Mouse (Mus musculus) neural tube, embryonic 15.5 days (tissue): ENCODE measurements around the gene Nceh1. TPM values are rescaled to one million over a fixed set of nuclear protein-coding genes. Genes with fewer than 3 reads are reported as not detected.

ENCODE experiments used
- ATAC-seq: fragments of 200-750 bp; cut with Nextera tagmentation; 2 replicates; pipeline ENCODE4 v1.8.0; 2017; ENCODE audit warnings: mild to moderate bottlenecking, moderate TSS enrichment, moderate library complexity; ENCODE audit not compliant: low FRiP score
- H3K27ac ChIP-seq: fragments of 300-500 bp; sonication (generic); replicated peaks from 2 replicates; pipeline ENCODE4 v1.5.1; 2015; ENCODE audit warnings: mild to moderate bottlenecking, inconsistent platforms
- H3K27me3 ChIP-seq: fragments of 300-500 bp; sonication (generic); replicated peaks from 2 replicates; pipeline ENCODE4 v1.6.1; 2015; ENCODE audit warnings: inconsistent platforms
- H3K36me3 ChIP-seq: fragments of 300-500 bp; sonication (generic); 2 replicates; pipeline ENCODE4 v1.6.1; 2015; ENCODE audit warnings: inconsistent platforms
- H3K4me1 ChIP-seq: fragments of 300-500 bp; sonication (generic); 2 replicates; pipeline ENCODE4 v1.6.1; 2015; ENCODE audit warnings: inconsistent platforms
- H3K4me2 ChIP-seq: fragments of 300-500 bp; sonication (generic); 2 replicates; pipeline ENCODE4 v1.6.1; 2015; ENCODE audit warnings: inconsistent platforms, mild to moderate bottlenecking, moderate library complexity
- H3K4me3 ChIP-seq: fragments of 300-500 bp; sonication (generic); replicated peaks from 2 replicates; pipeline ENCODE4 v1.5.1; 2015; ENCODE audit warnings: mild to moderate bottlenecking, inconsistent platforms
- H3K9ac ChIP-seq: fragments of 300-500 bp; sonication (generic); replicated peaks from 2 replicates; pipeline ENCODE4 v1.6.1; 2015; ENCODE audit warnings: mild to moderate bottlenecking, inconsistent platforms
- H3K9me3 ChIP-seq: fragments of 300-500 bp; sonication (generic); replicated peaks from 2 replicates; pipeline ENCODE4 v1.6.1; 2016; ENCODE audit warnings: inconsistent platforms
- WGBS: fragments of 180-500 bp; shearing (Covaris S2); methylation state at CpG from one replicate; pipeline ENCODE4 v1.1.7; 2015; ENCODE audit warnings: mixed read lengths; 5-methylcytosine and 5-hydroxymethylcytosine counted together
- polyA plus RNA-seq: library from polyadenylated mRNA; unstranded; fragments of >200 nt; fragmentation: Nextera tagmentation; extraction: Ambion mirVana; gene quantifications from 2 replicates; pipeline ENCODE4 v1.2.1, GENCODE M21; 2015

Nceh1 gene
- polyA plus RNA-seq, 1 experiment from 2014 or later: 16.3 TPM

DNA sequence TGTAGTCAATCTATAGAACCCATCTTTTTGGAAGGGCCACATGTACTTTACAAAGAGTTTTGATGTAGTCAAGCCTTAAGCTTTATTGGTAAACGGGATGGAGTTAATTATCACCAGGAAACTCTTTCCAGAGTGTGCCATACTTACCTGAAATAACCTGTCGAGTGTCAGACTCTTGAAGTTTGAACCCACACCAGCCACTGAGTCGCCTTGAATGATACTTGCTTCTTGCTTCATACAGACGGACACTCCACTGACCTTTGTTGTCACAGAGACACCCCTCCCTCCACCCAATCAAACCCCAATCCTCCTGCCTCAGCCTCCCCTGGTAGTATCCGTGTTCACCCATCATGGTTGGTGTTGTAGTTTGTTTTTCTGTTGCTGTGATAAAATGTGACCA is 55.8 kb downstream of the Nceh1 start:
- Histone ChIP-seq H3K27me3 (no peaks in the 10 kb centered on the region), H3K27ac (no peak overlapping the region), H3K9ac (no peak overlapping the region), H3K4me3 (no peak overlapping the region), H3K9me3 (no peaks in the 10 kb centered on the region), H3K4me2 (no peak overlapping the region), H3K4me1 (no peaks in the 10 kb centered on the region), H3K36me3 (peaks cover 9% of the 10 kb centered on the region)
- 87% methylated on average over 5 of the region's 5 CpGs for WGBS
- ATAC-seq: no peak

DNA sequence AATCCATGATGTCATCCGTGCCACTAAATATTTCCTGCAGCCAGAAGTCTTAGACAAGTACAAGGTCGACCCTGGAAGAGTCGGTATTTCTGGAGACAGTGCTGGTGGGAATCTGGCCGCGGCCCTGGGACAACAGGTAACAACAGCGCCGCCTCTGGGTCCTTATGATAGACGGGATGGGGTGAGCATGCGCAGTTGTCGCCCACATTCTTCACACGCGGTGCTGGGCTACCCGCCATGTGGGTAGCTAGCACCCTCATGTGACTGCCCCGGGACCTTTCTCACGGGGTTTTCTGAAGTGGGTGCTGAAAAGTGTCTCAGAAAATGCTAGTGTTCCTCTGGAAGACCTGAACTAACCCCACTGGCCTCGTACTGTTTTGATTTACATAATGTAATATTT is 56.8 kb downstream of the Nceh1 start:
- peaks cover 9% of the 10 kb centered on the region for H3K36me3 ChIP-seq
- H3K9me3 ChIP-seq: no peaks in the 10 kb centered on the region
- H3K4me2 ChIP-seq: no peak overlapping the region
- H3K27me3 ChIP-seq: no peaks in the 10 kb centered on the region
- no peak overlapping the region for H3K27ac ChIP-seq
- no peaks in the 10 kb centered on the region for H3K4me1 ChIP-seq
- H3K9ac ChIP-seq: no peak overlapping the region
- WGBS: 94% methylated on average over 16 of the region's 16 CpGs
- ATAC-seq: no peak
- no peak overlapping the region for H3K4me3 ChIP-seq

DNA sequence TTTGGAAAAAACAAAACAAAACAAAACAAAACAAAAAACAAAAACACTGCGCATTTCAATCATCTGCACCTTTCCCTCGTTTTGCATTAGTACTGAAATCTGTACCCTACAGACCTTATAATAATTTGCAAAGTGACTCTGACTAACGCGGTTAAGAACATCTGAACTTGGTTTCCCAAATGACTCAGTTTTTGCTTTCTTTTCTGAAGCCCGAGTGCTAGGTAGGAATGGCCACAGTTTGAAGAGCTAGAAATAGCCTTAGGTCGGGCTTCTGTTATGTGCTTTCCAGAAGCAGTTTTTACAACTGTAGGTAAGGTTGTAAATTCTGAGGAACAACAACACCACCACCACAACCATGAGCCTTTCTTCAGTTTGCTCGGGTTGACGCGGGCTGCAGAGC is 59.1 kb downstream of the Nceh1 start:
- Histone ChIP-seq H3K36me3 (peaks cover 9% of the 10 kb centered on the region), H3K4me3 (no peak overlapping the region), H3K4me2 (no peak overlapping the region), H3K27ac (no peak overlapping the region), H3K9ac (no peak overlapping the region), H3K4me1 (no peaks in the 10 kb centered on the region), H3K9me3 (no peaks in the 10 kb centered on the region), H3K27me3 (no peaks in the 10 kb centered on the region)
- no peak for ATAC-seq
- 88% methylated on average over 9 of the region's 9 CpGs for WGBS

DNA sequence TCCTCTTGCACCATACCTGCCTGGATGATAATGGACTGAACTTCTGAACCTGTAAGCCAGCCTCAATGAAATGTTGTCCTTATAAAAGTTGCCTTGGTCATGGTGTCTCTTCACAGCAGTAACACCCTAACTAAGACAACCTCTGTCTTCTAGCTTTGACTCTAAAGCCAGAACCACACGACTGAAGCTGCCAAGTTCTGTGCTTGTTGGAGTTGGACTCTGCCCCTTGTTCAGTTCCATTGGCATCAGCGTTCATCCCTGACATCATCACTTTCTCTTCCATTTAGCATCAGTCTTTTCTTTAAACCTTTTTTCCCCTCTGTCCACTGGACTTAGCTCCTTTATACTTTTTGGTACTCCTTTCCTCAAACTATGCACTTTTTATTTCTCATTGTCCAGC is 63.4 kb downstream of the Nceh1 start:
- H3K9me3 ChIP-seq: no peaks in the 10 kb centered on the region
- no peaks in the 10 kb centered on the region for H3K27me3 ChIP-seq
- no peak overlapping the region for H3K27ac ChIP-seq
- H3K9ac ChIP-seq: no peak overlapping the region
- peaks cover 9% of the 10 kb centered on the region for H3K36me3 ChIP-seq
- ATAC-seq: no peak
- no peak overlapping the region for H3K4me3 ChIP-seq
- H3K4me1 ChIP-seq: no peaks in the 10 kb centered on the region
- WGBS: 96% methylated on average over 2 of the region's 2 CpGs
- no peak overlapping the region for H3K4me2 ChIP-seq

DNA sequence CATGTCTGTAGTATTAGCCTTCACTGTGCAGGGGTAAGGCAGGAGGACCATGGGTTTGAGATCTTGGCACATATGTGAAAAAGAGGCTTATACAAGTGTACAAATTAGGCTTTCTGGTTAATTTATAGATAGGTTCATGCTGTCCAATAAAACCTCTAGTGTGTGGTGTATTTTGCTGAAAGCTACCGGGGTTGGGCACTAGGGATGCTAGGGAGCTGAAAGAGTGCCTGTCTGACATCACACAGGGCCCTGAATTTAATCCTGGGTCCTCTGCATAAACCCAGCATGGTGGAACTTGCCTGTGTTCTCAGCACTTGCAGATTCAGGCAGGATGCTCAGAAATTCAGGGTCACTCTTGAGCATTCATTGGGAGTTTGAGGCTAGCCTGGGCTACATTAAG is 65.0 kb downstream of the Nceh1 start:
- Histone ChIP-seq H3K27me3 (no peaks in the 10 kb centered on the region), H3K9ac (no peak overlapping the region), H3K36me3 (no peaks in the 10 kb centered on the region), H3K4me1 (no peaks in the 10 kb centered on the region), H3K27ac (no peak overlapping the region), H3K4me2 (no peak overlapping the region), H3K9me3 (no peaks in the 10 kb centered on the region), H3K4me3 (no peak overlapping the region)
- ATAC-seq: no peak
- WGBS: 49% methylated on average over 1 of the region's 1 CpGs

DNA sequence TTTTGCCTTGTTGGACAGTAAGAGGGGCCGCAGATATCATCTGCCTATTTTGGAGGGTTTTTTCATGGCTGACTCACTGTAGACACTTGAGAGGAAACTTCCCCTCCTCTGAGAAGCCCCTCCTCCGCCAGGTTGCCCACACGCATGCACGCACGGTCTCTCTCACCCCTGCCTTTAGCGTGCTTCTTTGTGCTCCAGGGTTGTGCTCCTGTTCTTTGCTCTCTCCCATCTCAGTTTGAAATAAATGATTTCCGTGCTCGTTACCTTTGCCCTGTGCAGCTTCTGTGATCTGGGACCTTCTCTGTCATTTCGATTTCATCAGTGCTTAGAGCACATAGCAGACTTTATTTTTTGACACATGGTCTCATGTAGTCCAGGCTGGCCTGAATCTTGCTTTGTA is 66.3 kb downstream of the Nceh1 start:
- 89% methylated on average over 9 of the region's 9 CpGs for WGBS
- ATAC-seq: no peak

DNA sequence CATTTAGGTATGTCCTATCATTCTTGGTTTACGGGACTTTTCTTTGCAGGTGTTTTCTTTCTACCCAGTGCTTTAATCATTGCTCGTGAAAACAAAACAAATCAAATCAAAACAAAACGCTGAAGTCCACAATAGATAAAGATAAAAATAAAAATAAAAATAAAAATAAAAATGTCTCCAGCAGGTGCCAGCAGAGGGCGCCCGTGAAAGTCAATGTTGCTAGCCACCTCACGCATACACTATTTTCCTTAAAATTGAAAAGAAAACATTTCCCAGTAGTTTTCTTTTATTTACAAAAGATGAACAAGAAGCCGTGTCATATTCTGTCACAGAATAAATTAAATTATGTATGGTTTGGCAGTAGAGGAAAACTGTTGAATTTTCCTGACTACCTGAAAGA is 68.2 kb downstream of the Nceh1 start:
- no peak for ATAC-seq
- H3K9me3 ChIP-seq: no peaks in the 10 kb centered on the region
- H3K4me3 ChIP-seq: no peak overlapping the region
- H3K4me2 ChIP-seq: no peak overlapping the region
- H3K27me3 ChIP-seq: no peaks in the 10 kb centered on the region
- whole genome bisulfite sequencing: 51% methylated on average over 7 of the region's 7 CpGs
- H3K27ac ChIP-seq: no peak overlapping the region
- H3K36me3 ChIP-seq: no peaks in the 10 kb centered on the region
- no peak overlapping the region for H3K9ac ChIP-seq
- H3K4me1 ChIP-seq: no peaks in the 10 kb centered on the region

More for the DNA sequence above, 66.3 kb downstream of the Nceh1 start:
- Histone ChIP-seq H3K36me3 (no peaks in the 10 kb centered on the region), H3K9ac (no peak overlapping the region), H3K27me3 (no peaks in the 10 kb centered on the region), H3K4me3 (no peak overlapping the region), H3K4me2 (no peak overlapping the region), H3K4me1 (no peaks in the 10 kb centered on the region), H3K9me3 (no peaks in the 10 kb centered on the region), H3K27ac (no peak overlapping the region)

DNA sequence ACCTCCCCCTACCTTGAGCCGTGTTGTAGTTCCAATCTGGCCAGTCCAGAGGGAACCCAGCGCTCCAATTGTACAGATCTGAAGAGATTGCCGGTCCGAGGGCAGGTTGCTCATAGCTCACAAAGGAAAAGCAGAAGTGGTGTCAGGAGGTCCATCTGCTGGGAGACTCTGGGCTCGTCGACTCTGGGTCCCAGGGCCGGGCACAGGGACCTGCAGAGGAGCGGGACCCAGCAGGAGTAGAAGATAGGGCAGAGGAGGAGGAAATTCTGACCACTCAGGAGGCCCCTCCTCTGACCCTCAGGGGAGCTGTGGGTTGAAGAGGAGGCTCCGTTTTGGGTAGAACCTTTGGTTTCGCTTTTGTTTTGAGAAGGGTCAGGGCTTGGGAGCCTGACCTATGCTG is 75.7 kb downstream of the Nceh1 start:
- H3K27ac ChIP-seq: no peak overlapping the region
- 93% methylated on average over 10 of the region's 10 CpGs for WGBS
- no peaks in the 10 kb centered on the region for H3K9me3 ChIP-seq
- no peak for ATAC-seq
- H3K4me2 ChIP-seq: no peak overlapping the region
- no peaks in the 10 kb centered on the region for H3K27me3 ChIP-seq
- H3K36me3 ChIP-seq: no peaks in the 10 kb centered on the region
- H3K9ac ChIP-seq: no peak overlapping the region
- no peak overlapping the region for H3K4me3 ChIP-seq
- H3K4me1 ChIP-seq: no peaks in the 10 kb centered on the region

DNA sequence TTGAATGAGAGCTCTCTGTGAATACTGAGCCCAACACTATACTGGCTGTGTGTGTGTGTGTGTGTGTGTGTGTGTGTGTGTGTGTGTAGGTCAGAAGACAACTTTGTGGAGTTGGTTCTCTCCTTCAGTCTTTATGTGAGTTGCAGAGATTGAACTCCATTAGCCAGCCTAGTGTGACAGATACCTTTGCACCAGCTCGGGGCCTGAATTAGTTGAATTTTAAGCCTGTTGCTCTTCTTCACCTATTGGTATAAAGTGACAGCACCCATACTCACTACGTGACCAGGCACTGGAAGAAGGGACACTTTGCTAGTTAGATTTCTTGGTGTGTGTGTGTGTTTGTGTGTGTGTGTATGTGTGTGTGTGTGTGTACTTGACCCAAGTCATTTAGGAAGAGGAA is 77.6 kb downstream of the Nceh1 start:
- no peaks in the 10 kb centered on the region for H3K9me3 ChIP-seq
- H3K4me1 ChIP-seq: no peaks in the 10 kb centered on the region
- no peaks in the 10 kb centered on the region for H3K27me3 ChIP-seq
- no peak overlapping the region for H3K27ac ChIP-seq
- H3K4me2 ChIP-seq: no peak overlapping the region
- no peak for ATAC-seq
- H3K9ac ChIP-seq: no peak overlapping the region
- no peak overlapping the region for H3K4me3 ChIP-seq
- no peaks in the 10 kb centered on the region for H3K36me3 ChIP-seq
- 98% methylated on average over 2 of the region's 2 CpGs for WGBS

DNA sequence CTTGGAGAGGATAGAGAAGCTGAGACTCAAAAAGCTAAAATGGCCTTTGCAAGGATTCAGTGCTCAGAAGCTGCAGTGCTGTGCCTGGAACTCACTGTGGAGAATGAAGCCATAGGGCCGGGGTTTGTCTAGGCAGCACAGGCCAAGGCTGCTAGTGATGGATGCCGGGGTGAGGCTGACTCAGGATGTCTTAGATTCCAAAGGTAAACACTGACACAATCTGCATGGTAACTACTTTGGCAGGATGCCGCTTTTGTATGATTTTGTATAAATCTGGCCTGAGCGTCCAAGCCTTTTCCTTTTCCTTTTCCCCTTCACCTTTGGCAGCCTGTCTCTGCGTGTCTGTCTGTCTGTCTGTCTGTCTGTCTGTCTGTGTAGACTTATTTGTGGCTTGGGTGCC is 84.6 kb downstream of the Nceh1 start:
- Histone ChIP-seq H3K4me3 (no peak overlapping the region), H3K9me3 (no peaks in the 10 kb centered on the region), H3K27ac (no peak overlapping the region), H3K27me3 (no peaks in the 10 kb centered on the region), H3K9ac (no peak overlapping the region), H3K36me3 (no peaks in the 10 kb centered on the region), H3K4me1 (no peaks in the 10 kb centered on the region), H3K4me2 (no peak overlapping the region)
- ATAC-seq: no peak
- 85% methylated on average over 5 of the region's 5 CpGs for WGBS

DNA sequence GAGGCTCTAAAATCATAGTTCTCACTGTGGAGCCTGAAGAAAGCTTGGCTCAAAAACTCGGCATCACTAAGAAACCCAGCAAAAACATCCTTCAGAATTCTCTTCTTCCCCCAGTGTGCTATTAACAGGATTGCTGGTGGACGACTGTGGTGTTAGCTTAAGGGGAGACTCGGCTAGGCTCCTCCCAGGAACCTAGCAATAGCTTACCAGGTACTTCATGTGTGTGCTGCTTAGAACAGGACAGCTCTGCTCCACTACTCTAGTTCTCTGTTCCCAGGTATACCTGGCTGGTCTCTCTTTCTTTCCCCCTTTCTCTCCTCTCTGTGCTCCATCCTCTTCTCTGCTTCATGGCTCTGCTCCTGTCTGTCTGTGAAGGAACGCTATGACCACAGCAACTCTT is 85.1 kb downstream of the Nceh1 start:
- Histone ChIP-seq H3K27me3 (no peaks in the 10 kb centered on the region), H3K4me2 (no peak overlapping the region), H3K9me3 (no peaks in the 10 kb centered on the region), H3K9ac (no peak overlapping the region), H3K4me3 (no peak overlapping the region), H3K36me3 (no peaks in the 10 kb centered on the region), H3K4me1 (no peaks in the 10 kb centered on the region), H3K27ac (no peak overlapping the region)
- ATAC-seq: no peak
- WGBS: 75% methylated on average over 4 of the region's 4 CpGs

DNA sequence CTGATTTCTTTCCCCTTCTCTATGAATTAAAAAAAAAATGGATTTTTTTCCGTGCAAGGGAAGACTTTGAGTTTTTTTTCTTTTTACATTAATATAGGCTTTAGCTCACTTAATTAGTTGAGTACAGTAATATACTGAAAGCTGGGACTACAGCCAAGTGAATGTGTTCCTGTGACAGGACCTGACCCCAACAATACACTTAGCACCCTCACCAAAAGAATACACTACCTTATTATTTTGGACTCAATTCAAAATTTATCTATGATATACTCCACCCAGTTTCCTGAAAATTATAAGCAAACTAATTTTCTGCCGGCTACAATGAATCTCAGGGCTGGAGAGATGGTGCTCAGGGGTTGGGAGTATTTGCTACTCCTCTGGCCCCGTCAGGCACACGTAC is 86.4 kb downstream of the Nceh1 start:
- H3K27ac ChIP-seq: no peak overlapping the region
- no peak overlapping the region for H3K4me3 ChIP-seq
- H3K36me3 ChIP-seq: no peaks in the 10 kb centered on the region
- no peaks in the 10 kb centered on the region for H3K27me3 ChIP-seq
- no peaks in the 10 kb centered on the region for H3K9me3 ChIP-seq
- 87% methylated on average over 4 of the region's 4 CpGs for WGBS
- no peak for ATAC-seq
- no peak overlapping the region for H3K4me2 ChIP-seq
- H3K4me1 ChIP-seq: no peaks in the 10 kb centered on the region
- no peak overlapping the region for H3K9ac ChIP-seq
